Mouse (Mus musculus) olfactory bulb, adult 2 months (tissue): ENCODE data around the gene Creg2.

Experiments
- CTCF ChIP-seq: fragments of 200-500 bp; IDR thresholded peaks from 2 replicates; pipeline ENCODE4 v1.5.1; 2012; ENCODE audit warnings: low read depth, mild to moderate bottlenecking, low read length, moderate library complexity; ENCODE audit not compliant: insufficient read depth
- POLR2A ChIP-seq: fragments of 200-500 bp; IDR thresholded peaks from 2 replicates; pipeline ENCODE4 v1.6.1; 2012; ENCODE audit warnings: mild to moderate bottlenecking, low read depth, low read length, moderate library complexity; ENCODE audit not compliant: insufficient read depth

DNA sequence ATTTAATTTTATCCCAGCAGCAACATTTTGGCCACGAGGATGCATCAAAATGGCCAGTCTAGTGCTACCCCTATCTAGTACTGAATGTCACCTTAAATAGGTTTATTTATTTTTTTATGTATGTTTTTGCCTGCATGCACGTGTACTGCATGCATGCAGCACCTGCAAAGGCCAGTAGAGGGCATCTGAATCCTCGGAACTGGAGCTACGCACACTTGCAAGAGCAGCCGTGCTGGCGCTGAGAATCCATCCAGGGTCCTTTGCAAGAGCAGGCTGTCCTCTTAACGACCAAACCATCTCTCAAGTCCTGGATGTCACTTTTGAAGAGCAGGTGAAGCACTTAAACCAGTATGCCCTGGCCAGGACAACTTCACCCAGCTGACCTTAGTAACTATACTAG, 9.6 kb downstream of the Creg2 start:
- no peak for TF ChIP-seq POLR2A
- TF ChIP-seq CTCF = no peak
